Mouse (Mus musculus): ENCODE data around the gene Ccdc61.
"Not testable (repeated sequence)": the region's sequence is repeated elsewhere in the genome, so short reads cannot be mapped to it uniquely, and the experiment has no call there.

The Ccdc61 gene

GRCm38 (mm10) chr7:18871031-18871430, 39.2 kb downstream of the Ccdc61 start, which contains the start of gene Pglyrp1:
TSS of gene Pglyrp1 (plus strand) at chr7:18871331.
- intact Hi-C loops (cut with DNase I): not testable (repeated sequence)

- intact Hi-C loops (cut with DNase I): no loop called here
Observed at GRCm38 (mm10) chr7:18868491-18868890, 41.7 kb downstream of the Ccdc61 start.

GRCm38 (mm10) chr7:18862801-18863200, 47.4 kb downstream of the Ccdc61 start:
- intact Hi-C loops (cut with DNase I): no loop called here

- intact Hi-C loops (cut with DNase I): no loop called here
Observed at GRCm38 (mm10) chr7:18858310-18858916, 51.8 kb downstream of the Ccdc61 start.

DNA sequence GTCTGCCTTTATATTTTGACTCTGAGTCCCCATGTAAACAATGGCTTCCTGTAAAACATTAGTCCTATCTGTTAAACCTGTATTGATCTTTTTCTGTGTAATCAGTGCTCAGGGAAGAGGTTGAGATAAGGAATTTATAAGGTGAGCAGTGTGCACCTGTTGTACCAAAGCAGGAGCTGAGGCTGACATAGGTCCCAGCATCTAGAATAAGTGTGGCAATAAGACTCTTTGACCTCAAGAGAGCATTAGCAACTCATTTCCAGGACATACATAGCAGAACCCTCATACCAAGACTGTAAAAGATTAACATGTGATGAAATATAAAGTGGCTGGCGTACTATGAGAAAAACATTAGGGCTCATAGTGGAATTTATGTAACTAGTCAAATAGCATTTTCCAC, 61.8 kb downstream of the Ccdc61 start:
- intact Hi-C loops (cut with DNase I): no loop called here

- intact Hi-C loops (cut with DNase I): no loop called here
Observed at GRCm38 (mm10) chr7:18844811-18845210, 65.4 kb downstream of the Ccdc61 start.

DNA sequence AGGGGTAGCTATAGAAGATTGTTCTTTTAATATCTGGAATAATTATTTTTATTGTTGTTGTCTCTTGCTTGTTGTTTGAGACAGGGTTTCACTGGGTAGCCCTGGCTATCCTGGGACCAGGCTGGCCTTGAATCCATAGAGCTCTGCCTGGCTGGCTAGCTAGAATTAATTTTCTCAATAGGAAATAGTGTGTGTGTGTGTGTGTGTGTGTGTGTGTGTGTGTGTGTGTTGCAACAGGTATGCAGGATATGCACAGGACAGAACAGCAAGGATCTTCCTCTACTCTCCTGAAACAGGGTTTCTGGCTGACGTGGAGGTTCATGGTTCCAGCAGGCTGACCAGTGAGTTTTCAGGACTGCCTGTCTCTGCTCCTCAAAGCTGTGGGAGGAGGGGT, 69.0 kb downstream of the Ccdc61 start:
- intact Hi-C loops (cut with DNase I): no loop called here

Data from adrenal gland (tissue).